Mouse (Mus musculus): ENCODE measurements around the gene Dicer1. TPM values are rescaled to one million over a fixed set of nuclear protein-coding genes. Genes with fewer than 3 reads are reported as not detected.

The Dicer1 gene
- total and polyA plus RNA-seq, 3 experiments, result 14.6 to 25.9 TPM; not detected in 1

DNA sequence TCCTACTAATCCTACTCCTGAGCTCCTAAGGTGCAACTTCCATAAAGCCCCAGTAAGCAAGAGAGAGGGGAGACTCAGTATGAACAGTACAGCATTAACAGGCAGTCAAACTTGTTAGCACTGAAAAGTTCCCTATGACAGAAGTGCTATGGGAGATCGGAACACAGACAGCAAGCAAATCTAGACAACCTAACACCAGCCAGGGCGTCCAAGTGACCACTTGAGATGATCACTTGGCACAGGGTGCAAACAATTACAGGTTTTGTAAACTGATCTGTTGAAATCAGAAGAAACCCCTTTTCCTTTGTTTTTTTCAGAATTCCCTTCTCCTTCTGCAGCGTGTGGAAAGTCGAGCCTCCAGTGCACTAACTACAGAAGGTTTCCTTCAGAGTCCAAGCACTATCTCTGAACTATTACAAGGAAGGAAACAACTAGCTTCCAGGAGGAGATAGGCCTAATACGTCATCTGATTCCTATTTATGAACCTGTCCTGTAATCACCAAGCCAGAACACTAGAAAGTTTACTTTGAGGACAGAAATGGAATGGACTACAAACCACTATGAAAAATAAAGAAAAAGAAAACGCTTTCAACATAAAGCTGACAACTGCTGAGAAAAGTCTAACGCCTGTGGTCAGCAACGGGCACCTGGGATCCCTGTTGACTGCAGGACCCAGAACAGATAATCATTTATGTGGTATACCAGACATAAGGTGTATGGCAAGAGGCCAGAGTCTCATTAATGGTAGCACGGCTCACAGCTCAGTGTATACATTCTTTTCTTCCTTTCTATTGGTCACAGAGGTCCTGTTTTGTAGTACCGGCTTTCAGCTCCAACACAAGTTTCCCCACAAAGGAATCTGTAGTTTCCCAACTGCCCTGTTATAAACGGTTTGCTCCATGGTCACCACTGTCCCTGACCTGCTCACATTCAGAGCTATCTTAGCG lies 10.6 kb downstream of the Dicer1 start:
- TF ChIP-seq TBP (IDR thresholded peaks at IDR 0.05; ENCODE audit: low read depth, low read length) (no peak), CHD1 (IDR thresholded peaks at IDR 0.05; ENCODE audit: low read depth, low read length) (no peak), TAL1 (IDR thresholded peaks at IDR 0.05; ENCODE audit: low read length) (no peak), RAD21 (IDR thresholded peaks at IDR 0.05; ENCODE audit: low read depth, low read length) (no peak), GABPA (IDR thresholded peaks at IDR 0.05; ENCODE audit: low read depth, low read length) (no peak), MYB (IDR thresholded peaks at IDR 0.05; ENCODE audit: low read depth, low read length) (no peak), POLR2AphosphoS2 (IDR thresholded peaks at IDR 0.05; ENCODE audit: low read length) (no peak), SIN3A (IDR thresholded peaks at IDR 0.05; ENCODE audit: low read length) (no peak), NRF1 (IDR thresholded peaks at IDR 0.05; ENCODE audit: insufficient read depth, low read depth, low read length, poor library complexity, severe bottlenecking) (no peak)
- Histone ChIP-seq H3K27ac (ENCODE audit: control insufficient read depth, low read depth, low read length) (no peak overlapping the region), H3K4me1 (ENCODE audit: control insufficient read depth in 1 of 2, insufficient read depth in 2 of 2, low read length in 2 of 2) (peaks cover 8 to 9% of the 10 kb centered on the region in 2 experiments), H3K9me3 (replicated peaks; ENCODE audit: insufficient read depth, low read length) (no peaks in the 10 kb centered on the region), H3K27me3 (ENCODE audit: control insufficient read depth in 1 of 2, insufficient read depth in 2 of 2, low read length in 2 of 2) (no peaks in the 10 kb centered on the region), H3K36me3 (ENCODE audit: control insufficient read depth in 1 of 2, insufficient read depth in 2 of 2, low read length in 2 of 2) (peaks cover 4 to 17% of the 10 kb centered on the region in 2 experiments), H3K9ac (ENCODE audit: control insufficient read depth, low read depth, low read length, poor library complexity, severe bottlenecking) (no peak overlapping the region), H3K4me3 (ENCODE audit: control insufficient read depth in 1 of 2, insufficient read depth in 1 of 2, low read depth in 2 of 2, low read length in 2 of 2) (no peak overlapping the region), H3K79me2 (ENCODE audit: control insufficient read depth, insufficient read depth, low read length, poor library complexity) (peaks cover 38% of the 10 kb centered on the region)
- no peak for DNase-seq (ENCODE audit: low read depth, low spot score)

DNA sequence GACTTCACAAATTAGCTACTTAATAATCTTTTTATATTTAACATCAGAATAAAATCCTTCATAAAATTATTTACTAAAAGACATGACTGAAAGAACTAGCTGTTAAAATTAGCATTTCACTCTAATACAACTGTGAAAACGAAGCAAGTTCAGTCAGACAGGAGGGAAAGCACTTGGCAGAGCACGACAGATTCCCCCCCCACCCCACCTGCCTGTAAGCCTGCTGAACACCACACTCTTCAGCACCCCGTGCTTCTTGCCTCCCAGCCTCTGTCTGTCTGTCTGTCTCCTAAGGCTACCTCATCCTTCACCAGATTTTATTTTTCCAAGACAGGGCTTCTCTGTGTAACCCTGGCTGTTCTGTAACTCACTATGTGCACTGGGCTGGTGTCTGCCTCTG lies 12.8 kb downstream of the Dicer1 start:
- Histone ChIP-seq H3K9ac (ENCODE audit: control insufficient read depth, low read depth, low read length, poor library complexity, severe bottlenecking) (no peak overlapping the region), H3K4me3 (ENCODE audit: control insufficient read depth in 1 of 2, insufficient read depth in 1 of 2, low read depth in 2 of 2, low read length in 2 of 2) (no peak overlapping the region), H3K27me3 (ENCODE audit: control insufficient read depth in 1 of 2, insufficient read depth in 2 of 2, low read length in 2 of 2) (no peaks in the 10 kb centered on the region), H3K9me3 (replicated peaks; ENCODE audit: insufficient read depth, low read length) (no peaks in the 10 kb centered on the region), H3K4me1 (ENCODE audit: control insufficient read depth in 1 of 2, insufficient read depth in 2 of 2, low read length in 2 of 2) (peaks cover 8 to 9% of the 10 kb centered on the region in 2 experiments), H3K27ac (ENCODE audit: control insufficient read depth, low read depth, low read length) (no peak overlapping the region), H3K79me2 (ENCODE audit: control insufficient read depth, insufficient read depth, low read length, poor library complexity) (peaks cover 29% of the 10 kb centered on the region), H3K36me3 (ENCODE audit: control insufficient read depth in 1 of 2, insufficient read depth in 2 of 2, low read length in 2 of 2) (peaks cover 4 to 17% of the 10 kb centered on the region in 2 experiments)
- DNase-seq (ENCODE audit: low read depth, low spot score), result no peak
- TF ChIP-seq RCOR1 (IDR thresholded peaks at IDR 0.05; ENCODE audit: low read depth, low read length) (no peak), BHLHE40 (IDR thresholded peaks at IDR 0.05; ENCODE audit: borderline replicate concordance, low read depth, low read length) (no peak), HCFC1 (IDR thresholded peaks at IDR 0.05; ENCODE audit: low read depth, low read length) (no peak), CTCF (IDR thresholded peaks at IDR 0.05 in 2 of 3, conservative IDR thresholded peaks at IDR 0.05 in 1 of 3; ENCODE audit: control insufficient read depth in 1 of 3, insufficient read depth in 1 of 3, low read depth in 2 of 3, low read length in 3 of 3, poor library complexity in 1 of 3, severe bottlenecking in 1 of 3) (no peak), MAZ (IDR thresholded peaks at IDR 0.05; ENCODE audit: low read depth, low read length) (no peak), TAL1 (IDR thresholded peaks at IDR 0.05; ENCODE audit: low read length) (no peak)

Data from MEL (cell line).